Mouse (Mus musculus): Measurements from ENCODE around the gene Ftl1-ps1. TPM values are rescaled to one million over a fixed set of nuclear protein-coding genes. Genes with fewer than 3 reads are reported as not detected.

Ftl1-ps1 gene
- total RNA-seq (2023), result 269 TPM

GRCm38 (mm10) chr13:74399298-74399839, at the start of gene Ftl1-ps1:
Gene Ftl1-ps1 (plus strand): TSS chr13:74399694.

GRCm38 (mm10) chr13:74363859-74364235, 35.6 kb upstream of the Ftl1-ps1 start, which contains the start of gene Lrrc14b:
Gene Lrrc14b (minus strand): TSS chr13:74364005.

GRCm38 (mm10) chr13:74390371-74390990, 9.0 kb upstream of the Ftl1-ps1 start, which contains the start of gene Zfp72:
Gene Zfp72 (minus strand): TSS chr13:74390836.

Other genes starting within 250 kb of the Ftl1-ps1 start
- 44.1 TPM for gene Exoc3, start 191.0 kb upstream of the Ftl1-ps1 start, total RNA-seq (2023)
- gene Ahrr, start 107.4 kb upstream of the Ftl1-ps1 start, total RNA-seq (2023), result 0.32 TPM
- 112 TPM for gene Pdcd6, start 82.1 kb upstream of the Ftl1-ps1 start, total RNA-seq (2023)
- 145 TPM for gene Sdha, start 49.4 kb upstream of the Ftl1-ps1 start, total RNA-seq (2023)
- gene Ccdc127, start 49.4 kb upstream of the Ftl1-ps1 start, total RNA-seq (2023), result 21.4 TPM
- not detected for gene Lrrc14b, start 35.7 kb upstream of the Ftl1-ps1 start, total RNA-seq (2023)
- gene Zfp72, start 8.9 kb upstream of the Ftl1-ps1 start, total RNA-seq (2023), result 0.70 TPM
- 3.5 TPM for gene Zfp825, start 94.3 kb downstream of the Ftl1-ps1 start, total RNA-seq (2023)
- gene Erap1, start 239.9 kb downstream of the Ftl1-ps1 start, total RNA-seq (2023), result 84.7 TPM

Data from CD4-positive naive resting alpha-beta T cell, adult 76 days (primary cell).